8 mouse cellular contexts compared by ENCODE assay signal in genomic region chr16:95403453-95403852, GRCm38 (mm10).
DNase-seq lines count a peak whose midpoint lies in the region; ATAC-seq and TF ChIP-seq lines count a peak whose summit lies in the region.

No protein-coding gene starts in this region.

- ATAC-seq in lung, postnatal 0 days, result peak; percentile 74
- no peak for ATAC-seq in neural tube, embryonic 15.5 days (ENCODE audit: low FRiP score)

- no peak overlapping the region for H3K4me3 ChIP-seq in lung, postnatal 0 days (ENCODE audit: low read depth, low read length)
- no peak overlapping the region for H3K4me3 ChIP-seq in neural tube, embryonic 15.5 days (replicated peaks)

- H3K27ac ChIP-seq in lung, postnatal 0 days (ENCODE audit: low read length), result no peak overlapping the region
- H3K27ac ChIP-seq in neural tube, embryonic 15.5 days (replicated peaks), result no peak overlapping the region

- no peak overlapping the region for H3K4me2 ChIP-seq in lung, postnatal 0 days (replicated peaks; ENCODE audit: low read depth, low read length)
- no peak overlapping the region for H3K4me2 ChIP-seq in neural tube, embryonic 15.5 days

- H3K4me1 ChIP-seq in lung, postnatal 0 days (ENCODE audit: insufficient read depth, low read depth, low read length), result no peaks in the 10 kb centered on the region
- H3K4me1 ChIP-seq in neural tube, embryonic 15.5 days, result peaks cover 8% of the 10 kb centered on the region

- TF ChIP-seq CTCF in lung, postnatal 0 days (IDR thresholded peaks at IDR 0.05), result no peak

- peak; percentile 39 for DNase-seq in gastrocnemius, adult 18-20 months (ENCODE audit: low spot score)
- DNase-seq in gastrocnemius, postnatal 10 days, result no peak
- DNase-seq in cerebellum, adult 8-10 months, result peak; percentile 17
- peak; percentile 32 to 48 for DNase-seq in heart, postnatal 10 days
- DNase-seq in lung, postnatal 0 days (ENCODE audit: low spot score), result peak; percentile 13
- no peak for DNase-seq in ovary, postnatal 10 days (ENCODE audit: low spot score)
- DNase-seq in embryo, embryonic 11 days, result no peak

- H3K9me3 ChIP-seq in lung, postnatal 0 days (ENCODE audit: low read length), result no peaks in the 10 kb centered on the region
- H3K9me3 ChIP-seq in neural tube, embryonic 15.5 days (replicated peaks), result no peaks in the 10 kb centered on the region

- 51% methylated on average over 5 of the region's 5 CpGs for WGBS in lung, postnatal 0 days
- 87% methylated on average over 5 of the region's 5 CpGs for WGBS in neural tube, embryonic 15.5 days

- no peaks in the 10 kb centered on the region for H3K36me3 ChIP-seq in lung, postnatal 0 days (ENCODE audit: insufficient read depth, low read length)
- no peaks in the 10 kb centered on the region for H3K36me3 ChIP-seq in neural tube, embryonic 15.5 days

- intact Hi-C loops in heart, postnatal 10 days (cut with DNase I), result loop anchor here (2.0 kb wide), 1 partner anchor 27 kb away; no protein-coding TSS in a partner anchor

- TF ChIP-seq EP300 in lung, postnatal 0 days (IDR thresholded peaks at IDR 0.05), result no peak

- H3K9ac ChIP-seq in lung, postnatal 0 days (replicated peaks; ENCODE audit: low read depth), result no peak overlapping the region
- no peak overlapping the region for H3K9ac ChIP-seq in neural tube, embryonic 15.5 days (replicated peaks)

- no peaks in the 10 kb centered on the region for H3K27me3 ChIP-seq in lung, postnatal 0 days (replicated peaks; ENCODE audit: insufficient read depth, low read length)
- no peaks in the 10 kb centered on the region for H3K27me3 ChIP-seq in neural tube, embryonic 15.5 days (replicated peaks)

Comparison
In these comparisons a context has a peak if more than half of its experiments do, and no peak if none do; other contexts are left out.
1. DNase-seq: peak in gastrocnemius, adult 18-20 months (single experiment), cerebellum, adult 8-10 months (single experiment), heart, postnatal 10 days (2 of 2) and lung, postnatal 0 days (single experiment); none in gastrocnemius, postnatal 10 days (single experiment), ovary, postnatal 10 days (single experiment) and embryo, embryonic 11 days (single experiment).